Mouse (Mus musculus) intestine, postnatal 0 days (tissue): ENCODE results near the gene Hmgb1. TPM values are rescaled to one million over a fixed set of nuclear protein-coding genes. Genes with fewer than 3 reads are reported as not detected.
A peak's percentile ranks its signal among the peaks of the same experiment; 100 is the strongest.

Experiments used
- ATAC-seq: fragments of 200-750 bp; cut with Nextera tagmentation; 2 replicates; pipeline ENCODE4 v1.8.0; 2017; ENCODE audit warnings: mild to moderate bottlenecking, moderate TSS enrichment, moderate library complexity
- H3K27ac ChIP-seq: fragments of 300-500 bp; sonication (generic); 2 replicates; pipeline ENCODE4 v1.5.1; 2014; ENCODE audit warnings: mild to moderate bottlenecking, low read depth, low read length, moderate library complexity
- H3K27me3 ChIP-seq: fragments of 300-500 bp; sonication (generic); replicated peaks from 2 replicates; pipeline ENCODE4 v1.6.1; 2014; ENCODE audit warnings: low read length, mixed read lengths; ENCODE audit not compliant: control insufficient read depth, insufficient read depth
- H3K36me3 ChIP-seq: fragments of 300-500 bp; sonication (generic); 2 replicates; pipeline ENCODE4 v1.6.1; 2014; ENCODE audit warnings: mild to moderate bottlenecking, moderate library complexity; ENCODE audit not compliant: control insufficient read depth, insufficient read depth
- H3K4me1 ChIP-seq: fragments of 300-500 bp; sonication (generic); replicated peaks from 2 replicates; pipeline ENCODE4 v1.6.1; 2014; ENCODE audit warnings: antibody characterized with exemption, low read length, mixed read lengths; ENCODE audit not compliant: control insufficient read depth, insufficient read depth
- H3K4me2 ChIP-seq: fragments of 300-500 bp; sonication (generic); replicated peaks from 2 replicates; pipeline ENCODE4 v1.6.1; 2014; ENCODE audit warnings: low read depth, mild to moderate bottlenecking, moderate library complexity
- H3K4me3 ChIP-seq: fragments of 300-500 bp; sonication (generic); 2 replicates; pipeline ENCODE4 v1.5.1; 2014; ENCODE audit warnings: low read depth, low read length
- H3K9ac ChIP-seq: fragments of 300-500 bp; sonication (generic); 2 replicates; pipeline ENCODE4 v1.6.1; 2014; ENCODE audit warnings: mild to moderate bottlenecking, low read depth, low read length
- H3K9me3 ChIP-seq: fragments of 300-500 bp; sonication (generic); 2 replicates; pipeline ENCODE4 v1.6.1; 2016; ENCODE audit warnings: mixed run types; ENCODE audit not compliant: control insufficient read depth
- CTCF ChIP-seq: sonication (generic); IDR thresholded peaks from 2 replicates; pipeline ENCODE4 v1.5.1; 2016; ENCODE audit warnings: low read depth, mild to moderate bottlenecking, control low read depth, antibody characterized with exemption, moderate library complexity
- WGBS: fragments of 180-500 bp; shearing (Covaris S2); extraction: QIAGEN DNeasy Blood & Tissue Kit; methylation state at CpG from one replicate; pipeline ENCODE4 v1.1.7; 2014; 5-methylcytosine and 5-hydroxymethylcytosine counted together
- polyA plus RNA-seq: library from polyadenylated mRNA; unstranded; fragments of >200 nt; fragmentation: Nextera tagmentation; extraction: Ambion mirVana; gene quantifications from 2 replicates; pipeline ENCODE4 v1.2.1, GENCODE M21; 2015

Hmgb1 gene
- polyA plus RNA-seq, 1 experiment from 2014 or later: 516 TPM

GRCm38 (mm10) chr5:149109220-149109619, 75.1 kb downstream of the Hmgb1 start:
- no peak overlapping the region for H3K4me2 ChIP-seq
- H3K9ac ChIP-seq: no peak overlapping the region
- H3K4me1 ChIP-seq: no peaks in the 10 kb centered on the region
- WGBS: 58% methylated on average over 3 of the region's 3 CpGs
- no peaks in the 10 kb centered on the region for H3K36me3 ChIP-seq
- H3K4me3 ChIP-seq: no peak overlapping the region
- ATAC-seq: no peak
- H3K27ac ChIP-seq: no peak overlapping the region
- no peak for TF ChIP-seq CTCF
- H3K27me3 ChIP-seq: no peaks in the 10 kb centered on the region
- no peaks in the 10 kb centered on the region for H3K9me3 ChIP-seq

GRCm38 (mm10) chr5:149108178-149108577, 76.1 kb downstream of the Hmgb1 start:
- H3K4me3 ChIP-seq: no peak overlapping the region
- WGBS: 41% methylated on average over 15 of the region's 15 CpGs
- no peaks in the 10 kb centered on the region for H3K36me3 ChIP-seq
- no peak overlapping the region for H3K4me2 ChIP-seq
- TF ChIP-seq CTCF: no peak
- no peaks in the 10 kb centered on the region for H3K4me1 ChIP-seq
- H3K27ac ChIP-seq: no peak overlapping the region
- 0 out of 2 replicates have a peak, but pooled peaks have one; percentile 43 for ATAC-seq
- no peak overlapping the region for H3K9ac ChIP-seq
- H3K9me3 ChIP-seq: no peaks in the 10 kb centered on the region
- no peaks in the 10 kb centered on the region for H3K27me3 ChIP-seq

- H3K9me3 ChIP-seq: no peaks in the 10 kb centered on the region
- no peaks in the 10 kb centered on the region for H3K27me3 ChIP-seq
- ATAC-seq: no peak
- no peak overlapping the region for H3K4me2 ChIP-seq
- no peak for TF ChIP-seq CTCF
- no peaks in the 10 kb centered on the region for H3K4me1 ChIP-seq
- no peak overlapping the region for H3K4me3 ChIP-seq
- 59% methylated on average over 3 of the region's 3 CpGs for WGBS
- H3K27ac ChIP-seq: no peak overlapping the region
- H3K36me3 ChIP-seq: no peaks in the 10 kb centered on the region
- no peak overlapping the region for H3K9ac ChIP-seq
These were observed 76.7 kb downstream of the Hmgb1 start for GRCm38 (mm10) chr5:149107566-149107965.

- WGBS: 84% methylated on average over 8 of the region's 8 CpGs
- no peak for TF ChIP-seq CTCF
- H3K27me3 ChIP-seq: no peaks in the 10 kb centered on the region
- H3K4me1 ChIP-seq: no peaks in the 10 kb centered on the region
- no peaks in the 10 kb centered on the region for H3K36me3 ChIP-seq
- H3K9ac ChIP-seq: no peak overlapping the region
- no peak for ATAC-seq
- H3K9me3 ChIP-seq: no peaks in the 10 kb centered on the region
- no peak overlapping the region for H3K4me2 ChIP-seq
- no peak overlapping the region for H3K27ac ChIP-seq
- no peak overlapping the region for H3K4me3 ChIP-seq
These were observed 80.1 kb downstream of the Hmgb1 start for GRCm38 (mm10) chr5:149104096-149104725.

- Histone ChIP-seq H3K4me2 (no peak overlapping the region), H3K9ac (no peak overlapping the region), H3K4me1 (no peaks in the 10 kb centered on the region), H3K27ac (no peak overlapping the region), H3K36me3 (no peaks in the 10 kb centered on the region), H3K9me3 (no peaks in the 10 kb centered on the region), H3K4me3 (no peak overlapping the region), H3K27me3 (no peaks in the 10 kb centered on the region)
- 85% methylated on average over 6 of the region's 6 CpGs for WGBS
- TF ChIP-seq CTCF: peak; percentile 38
- ATAC-seq: no peak
These were observed 82.4 kb downstream of the Hmgb1 start for GRCm38 (mm10) chr5:149101869-149102268.

- ATAC-seq: no peak
- WGBS: 67% methylated on average over 3 of the region's 3 CpGs
- Histone ChIP-seq H3K27me3 (no peaks in the 10 kb centered on the region), H3K4me2 (no peak overlapping the region), H3K27ac (no peak overlapping the region), H3K9ac (no peak overlapping the region), H3K4me1 (no peaks in the 10 kb centered on the region), H3K9me3 (no peaks in the 10 kb centered on the region), H3K4me3 (no peak overlapping the region), H3K36me3 (no peaks in the 10 kb centered on the region)
- TF ChIP-seq CTCF: no peak
These were observed 84.2 kb downstream of the Hmgb1 start for GRCm38 (mm10) chr5:149100091-149100490.
